Mouse (Mus musculus): ENCODE data around the gene Jakmip3.

The Jakmip3 gene

DNA sequence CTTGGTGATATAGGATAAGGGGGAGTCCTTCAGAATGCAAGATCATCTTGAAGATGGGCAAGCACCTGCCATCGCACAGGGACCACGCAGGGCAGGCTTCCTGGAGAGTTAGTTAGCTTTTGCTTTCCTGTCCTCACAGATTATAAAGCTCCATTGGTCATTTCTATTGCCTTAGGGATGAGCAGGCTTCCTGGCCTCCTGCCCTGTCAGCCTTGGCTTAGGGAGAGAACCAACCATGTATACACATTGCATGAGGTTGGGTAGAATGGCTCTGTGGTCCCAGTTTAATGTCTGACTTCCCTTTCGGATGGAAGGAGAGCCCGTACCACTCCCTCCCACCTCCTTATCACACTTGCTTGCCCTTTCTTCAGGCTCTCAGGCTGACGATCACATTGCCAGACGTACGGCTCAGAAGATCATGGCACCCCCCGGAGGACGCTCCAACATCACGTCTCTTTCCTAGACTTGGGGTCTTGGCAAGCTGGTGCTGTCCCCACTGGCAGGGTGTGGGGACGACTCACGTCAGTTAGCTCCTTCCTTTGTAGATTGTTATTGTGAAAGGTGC lies 160.1 kb downstream of the Jakmip3 start:
- no peak for DNase-seq (ENCODE audit: low read depth)

DNA sequence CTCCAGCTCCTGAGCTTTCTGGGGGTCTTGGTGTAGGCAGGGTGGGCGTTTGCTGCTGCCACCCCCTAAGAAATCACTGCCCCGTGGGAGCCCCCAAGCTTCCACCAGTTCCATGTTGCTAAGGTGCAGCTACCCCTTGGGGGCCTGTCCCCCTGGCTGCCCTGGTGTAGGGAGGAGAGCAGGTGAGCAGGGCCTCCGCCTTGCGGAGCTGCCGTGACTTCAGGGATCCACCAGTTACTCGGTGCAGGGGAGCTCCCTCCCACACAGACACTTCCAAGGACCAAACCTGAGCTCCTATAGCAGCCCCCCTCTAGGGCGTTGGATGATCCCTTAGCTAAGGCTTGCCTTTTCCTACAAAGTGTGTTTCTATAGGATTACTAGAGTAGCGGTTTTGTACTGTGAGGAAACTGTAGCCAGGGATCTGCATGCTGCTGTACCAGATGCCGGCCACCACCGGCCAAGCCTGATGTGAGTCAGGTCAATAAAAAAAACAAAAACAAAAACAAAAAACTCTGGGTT lies 160.8 kb downstream of the Jakmip3 start:
- DNase-seq (ENCODE audit: low read depth) = no peak

DNA sequence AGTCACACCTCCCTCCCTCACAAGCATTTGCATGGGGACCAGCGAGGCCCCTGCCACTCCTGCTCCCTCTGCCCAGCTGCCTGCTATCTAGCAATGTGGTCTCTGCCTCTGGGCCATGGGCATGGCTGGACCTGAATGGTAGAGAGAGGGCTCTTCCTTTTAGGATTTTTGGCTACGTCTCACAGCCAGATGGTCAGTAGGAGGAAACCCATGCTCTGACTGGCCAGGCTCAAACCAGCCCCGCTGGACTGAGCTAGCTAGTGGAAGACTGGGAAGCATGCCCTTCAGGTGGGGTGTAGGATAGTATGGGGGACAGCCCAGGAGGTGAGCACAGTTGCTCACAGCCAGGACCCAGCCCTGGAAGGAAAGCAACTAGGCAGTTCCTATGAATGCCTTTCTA lies 161.3 kb downstream of the Jakmip3 start:
- DNase-seq (ENCODE audit: low read depth) = no peak

DNA sequence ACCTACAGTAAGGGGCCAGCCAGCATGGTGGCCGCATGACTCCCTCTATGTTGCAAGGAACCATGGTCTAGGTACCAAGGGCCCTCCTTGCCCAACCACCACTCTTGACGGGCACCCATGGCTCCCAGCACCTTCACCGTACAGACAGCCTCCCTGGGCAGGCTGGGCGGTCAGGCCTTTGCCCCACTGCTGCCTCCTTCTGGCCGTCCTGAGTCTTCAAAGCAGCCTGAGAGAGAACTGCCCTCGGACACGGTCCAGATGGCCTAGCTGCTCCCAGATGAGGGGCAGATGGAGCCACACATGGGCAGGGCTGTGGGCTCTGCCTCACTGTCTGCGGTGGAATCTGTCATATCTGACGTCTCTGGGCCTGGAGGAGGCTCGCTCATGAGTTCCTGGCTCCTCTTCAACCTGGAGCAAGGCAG lies 163.4 kb downstream of the Jakmip3 start:
- DNase-seq (ENCODE audit: low read depth) = no peak

DNA sequence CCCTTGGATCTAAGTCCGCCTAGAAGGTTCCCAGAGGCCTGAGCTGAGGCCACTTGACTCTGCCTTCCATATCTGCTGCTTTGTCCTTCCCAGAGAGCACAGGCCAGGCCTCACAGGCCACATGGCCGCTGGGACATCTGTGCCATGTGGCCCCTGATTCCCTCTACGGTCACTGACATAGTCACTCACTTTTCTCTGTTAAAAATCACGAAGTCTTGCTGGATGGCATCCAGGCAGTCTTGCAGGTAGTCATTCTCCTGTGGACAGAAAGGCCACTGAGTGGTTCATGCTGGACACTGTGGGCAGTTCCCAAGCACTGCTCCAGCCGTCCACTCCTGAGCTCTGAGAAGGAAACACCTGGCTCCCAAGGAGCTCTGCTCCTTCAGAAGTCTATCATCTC lies 164.5 kb downstream of the Jakmip3 start:
- no peak for DNase-seq (ENCODE audit: low read depth)

DNA sequence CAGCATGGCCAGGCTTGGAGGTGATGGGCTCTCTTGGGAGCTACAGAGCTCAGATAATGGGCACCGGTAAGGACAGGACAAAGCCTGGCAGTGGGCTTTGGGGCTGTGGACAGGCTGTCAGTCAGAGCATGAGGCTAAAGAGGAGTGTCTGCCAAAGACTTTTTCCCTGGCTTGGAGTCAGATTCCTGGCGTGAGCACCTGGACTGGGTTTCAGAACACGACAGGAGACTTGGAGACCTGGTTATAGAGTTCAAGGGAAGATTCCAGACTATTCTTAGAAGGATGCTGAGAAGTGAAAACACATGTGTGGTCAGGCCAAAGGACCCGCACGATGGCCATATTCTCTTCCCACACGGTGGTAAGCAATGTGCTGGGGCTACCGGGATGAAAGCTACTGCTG lies 165.2 kb downstream of the Jakmip3 start:
- DNase-seq (ENCODE audit: low read depth) = no peak

DNA sequence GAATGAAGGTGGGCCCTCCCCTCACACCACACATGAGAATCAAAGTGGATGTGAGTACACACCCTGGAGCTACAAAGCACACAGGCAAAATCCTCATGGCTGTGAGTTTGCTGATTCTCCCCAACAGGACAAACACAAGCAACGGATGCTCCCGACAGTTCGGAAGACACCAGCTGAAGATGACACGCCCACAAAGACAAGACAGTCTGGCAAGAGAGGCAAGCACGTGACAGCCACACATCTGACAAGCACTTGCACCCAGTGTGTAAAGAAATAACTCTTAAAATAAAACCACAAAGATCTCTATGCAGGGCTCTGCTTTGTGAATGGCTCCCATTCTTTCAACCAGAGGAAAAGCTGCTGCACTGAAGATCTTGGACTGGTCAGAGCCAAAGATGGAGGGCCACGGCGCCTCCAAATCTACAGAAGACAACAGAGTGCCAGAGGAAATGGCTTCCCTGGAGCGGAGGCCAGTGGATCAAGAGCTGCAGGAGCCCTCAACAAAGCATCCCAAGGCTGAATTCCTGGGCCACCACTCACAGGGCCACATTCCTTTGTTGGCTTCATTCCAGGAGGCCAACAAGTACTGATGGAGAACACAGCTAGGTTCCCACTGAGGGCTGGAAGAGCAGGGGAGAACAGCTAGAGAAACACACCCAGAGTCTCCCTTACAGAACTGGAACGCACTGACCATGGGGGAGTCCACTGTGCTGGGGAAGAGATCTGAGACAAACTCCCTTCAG lies 167.5 kb downstream of the Jakmip3 start:
- peak; percentile 23 for DNase-seq (ENCODE audit: low read depth)

DNA sequence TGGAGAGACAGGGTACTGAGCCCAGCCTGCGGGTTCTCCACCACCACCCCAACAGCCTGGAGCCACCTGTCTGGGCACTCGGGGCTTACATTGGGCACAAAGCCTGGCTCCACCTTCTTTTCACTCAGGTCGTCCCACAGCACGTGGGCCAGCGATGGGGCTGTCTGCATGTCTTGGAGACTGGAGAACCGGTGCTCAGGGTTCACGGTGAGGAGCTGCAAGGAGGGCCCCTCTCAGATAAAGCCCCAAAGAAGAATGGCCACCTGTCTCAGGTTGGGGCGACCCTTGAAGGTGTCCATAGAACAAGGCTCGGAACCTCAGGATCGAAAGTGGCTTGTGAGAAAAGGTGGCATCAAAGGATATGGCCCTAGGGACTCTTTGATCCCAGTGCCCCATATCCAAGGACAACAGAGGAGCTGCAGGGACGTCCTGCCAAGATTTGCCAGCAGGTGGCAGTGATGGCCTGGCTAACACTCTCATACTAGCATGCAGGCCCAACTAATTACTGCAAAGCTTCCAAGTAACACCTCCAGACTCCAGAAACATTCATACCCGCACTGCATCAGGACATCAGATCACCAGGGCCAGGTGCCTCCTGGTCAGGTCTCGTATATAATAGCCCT lies 178.7 kb downstream of the Jakmip3 start:
- DNase-seq (ENCODE audit: low read depth) = peak; percentile 77

DNA sequence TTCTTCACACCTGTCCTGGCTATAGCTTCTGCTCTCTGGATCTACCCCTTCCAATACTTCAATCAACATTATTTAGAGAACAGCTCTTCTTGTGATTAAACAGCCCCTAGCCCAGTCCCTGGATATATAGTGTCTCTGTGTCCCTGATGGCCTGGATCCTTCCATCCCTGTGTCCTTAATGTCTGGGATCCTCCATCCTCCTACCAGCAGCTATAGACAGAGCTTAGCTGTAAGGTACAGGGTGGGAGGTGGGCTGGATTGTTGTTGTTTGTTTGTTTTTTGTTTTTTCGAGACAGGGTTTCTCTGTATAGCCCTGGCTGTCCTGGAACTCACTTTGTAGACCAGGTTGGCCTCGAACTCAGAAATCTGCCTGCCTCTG lies 179.2 kb downstream of the Jakmip3 start:
- DNase-seq (ENCODE audit: low read depth) = no peak

DNA sequence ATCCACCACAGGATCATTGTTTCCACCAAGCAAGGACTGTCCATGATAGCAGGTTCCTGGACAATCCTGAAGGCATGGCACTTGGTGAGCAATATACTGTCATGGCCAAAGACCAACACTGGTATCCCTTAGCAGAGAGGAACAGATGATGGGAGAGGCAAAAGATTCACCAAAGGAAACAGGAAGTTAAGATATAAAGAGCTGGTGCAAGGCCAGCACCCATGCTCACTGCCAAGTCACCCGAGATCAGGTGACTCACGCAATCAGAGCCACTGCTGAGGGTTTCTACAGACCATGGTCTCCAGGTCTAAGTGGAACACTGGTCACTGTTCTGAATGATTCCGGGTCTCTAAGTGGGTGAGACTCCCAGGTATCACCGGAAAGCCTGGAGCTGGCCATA lies 185.4 kb downstream of the Jakmip3 start:
- no peak for DNase-seq (ENCODE audit: low read depth)

DNA sequence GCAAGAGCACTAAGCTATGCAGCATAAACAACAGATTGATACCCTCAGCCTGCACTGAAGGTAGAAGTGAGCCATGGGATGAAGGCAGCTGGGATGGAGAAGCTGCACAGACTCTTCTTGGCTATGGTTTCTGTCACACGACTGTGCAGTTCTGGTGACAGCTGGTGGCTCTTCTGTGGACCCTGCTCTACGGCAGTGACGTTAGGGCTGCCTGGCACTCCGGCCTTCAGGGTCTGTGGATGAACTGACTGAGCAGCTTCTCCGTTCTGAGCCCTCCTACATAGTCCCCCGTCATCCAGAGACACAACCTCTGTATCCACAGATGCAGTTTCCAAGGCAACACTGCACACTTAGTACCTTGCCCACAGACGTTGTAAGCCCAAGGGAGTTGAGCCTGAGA lies 186.0 kb downstream of the Jakmip3 start:
- no peak for DNase-seq (ENCODE audit: low read depth)

DNA sequence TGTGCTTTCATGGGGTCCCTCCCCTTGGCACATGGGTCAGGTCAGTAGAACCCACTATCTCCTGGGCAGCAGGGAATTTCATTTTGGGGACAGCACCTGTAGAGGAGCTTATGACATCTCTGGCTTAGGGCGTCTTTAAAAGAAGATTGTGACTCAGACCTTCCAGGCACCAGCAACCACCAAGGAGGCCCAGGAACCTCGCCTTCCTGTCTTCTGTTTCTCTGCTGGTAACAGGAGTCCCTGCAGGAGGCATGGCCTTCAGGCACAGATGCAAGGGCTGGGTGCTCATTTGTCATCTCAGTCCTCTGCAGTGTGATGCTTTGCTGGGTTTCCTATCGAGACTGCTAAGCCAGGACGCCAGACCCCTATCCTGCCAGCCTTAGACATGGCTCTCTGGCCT lies 188.5 kb downstream of the Jakmip3 start:
- no peak for DNase-seq (ENCODE audit: low read depth)

DNA sequence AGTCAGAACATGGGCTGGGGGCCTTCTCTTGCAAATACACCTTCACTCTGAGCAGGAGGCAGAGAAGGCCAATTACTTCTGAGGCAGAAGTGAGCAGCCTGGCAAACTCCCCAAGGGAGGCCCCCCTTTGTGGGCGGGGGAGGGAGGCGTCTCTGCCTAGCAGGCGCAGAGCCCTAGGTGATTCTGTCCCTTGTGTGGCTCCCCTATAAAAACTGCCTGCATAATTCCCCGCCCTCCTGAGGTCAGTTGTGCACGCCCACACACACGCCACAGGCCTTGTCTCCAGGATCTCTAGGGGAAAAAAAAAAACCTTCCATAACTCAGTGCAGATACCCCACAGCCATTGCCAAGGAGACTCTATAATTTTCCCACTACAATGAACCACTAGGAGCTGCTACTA lies 189.8 kb downstream of the Jakmip3 start:
- no peak for DNase-seq (ENCODE audit: low read depth)

DNA sequence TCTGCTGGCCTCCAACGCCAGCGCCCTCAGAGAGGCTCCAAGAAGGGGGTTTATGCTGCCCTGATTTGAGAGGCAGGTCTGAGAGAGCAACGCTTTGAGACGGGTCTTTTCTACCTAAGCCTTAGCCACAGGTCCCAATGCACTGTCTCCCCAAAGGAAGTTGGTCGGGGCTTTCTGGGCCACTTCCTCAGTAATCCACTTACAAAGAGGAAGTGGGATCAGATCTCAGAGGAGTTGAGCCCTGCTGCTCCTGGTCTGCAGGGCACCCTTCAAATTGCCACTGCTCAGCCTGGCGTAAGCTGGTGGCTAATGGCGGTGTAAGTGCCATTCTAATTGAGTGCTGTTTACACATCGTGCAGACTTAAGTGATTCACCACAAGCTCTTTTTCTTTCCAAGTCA lies 191.0 kb downstream of the Jakmip3 start:
- no peak for DNase-seq (ENCODE audit: low read depth)

DNA sequence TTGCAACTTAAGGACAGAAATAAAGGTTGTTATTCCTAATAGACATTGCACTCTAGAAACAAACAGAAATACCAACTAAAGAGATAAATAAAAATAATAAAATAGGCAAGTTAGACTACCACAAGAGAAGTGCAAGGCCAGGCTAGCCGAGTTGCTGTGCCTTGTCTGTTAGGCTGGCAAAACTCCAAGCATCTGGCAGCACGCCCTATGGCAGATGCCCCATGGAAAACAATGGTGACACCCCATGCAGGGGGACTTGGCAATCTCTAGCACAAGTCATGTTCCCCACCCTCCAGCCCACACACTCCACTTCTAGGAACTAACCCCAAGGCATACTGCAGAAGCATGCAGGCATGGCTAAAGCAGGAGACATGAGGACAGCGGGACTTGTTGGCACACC lies 192.9 kb downstream of the Jakmip3 start:
- DNase-seq (ENCODE audit: low read depth) = no peak
